Mouse (Mus musculus): ENCODE measurements around the gene Tnrc18. TPM values are rescaled to one million over a fixed set of nuclear protein-coding genes. Genes with fewer than 3 reads are reported as not detected.

Tnrc18 gene
- total and polyA plus RNA-seq, 2 experiments, result 4.0 to 17.8 TPM

DNA sequence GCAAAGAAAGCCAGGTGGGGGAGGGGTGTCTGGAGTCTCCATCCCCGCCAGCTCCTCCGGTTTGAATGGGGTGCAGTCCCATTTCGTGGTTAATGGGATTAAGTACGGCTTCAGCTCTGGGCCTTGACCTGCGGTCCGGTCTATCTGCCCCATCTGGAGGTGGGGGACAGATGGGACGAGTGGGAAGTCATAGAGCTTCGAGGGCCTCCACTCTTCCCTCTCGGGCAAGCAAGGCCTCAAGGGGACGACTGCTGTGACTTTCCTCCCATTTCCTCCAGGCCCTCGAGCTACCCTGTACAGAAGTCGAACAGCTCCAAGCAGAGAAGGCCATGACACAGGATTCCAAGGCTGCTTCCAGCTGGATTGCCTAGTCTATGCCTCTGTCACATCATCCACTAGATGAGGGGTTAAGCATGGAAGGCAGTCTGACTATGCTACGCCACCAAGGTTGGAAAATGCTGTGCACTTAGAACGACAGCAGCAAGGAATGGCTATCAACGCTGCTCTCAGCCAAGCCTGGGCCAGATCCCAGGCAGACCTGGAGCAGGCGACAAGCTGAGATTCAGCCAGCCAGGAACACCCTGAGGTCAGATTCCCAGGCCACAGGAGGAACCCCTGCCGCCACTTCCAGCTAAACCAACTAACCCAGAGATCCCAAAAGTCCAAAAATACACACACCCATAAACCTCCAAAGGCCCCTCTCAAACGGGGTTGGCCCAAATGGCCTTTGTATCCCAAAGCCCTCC is 4.3 kb downstream of the Tnrc18 start:
- Histone ChIP-seq H3K27ac (replicated peaks; ENCODE audit: insufficient read depth, low read depth, low read length) (peak overlapping the region; percentile 69), H3K36me3 (ENCODE audit: control insufficient read depth, insufficient read depth, low read length) (no peaks in the 10 kb centered on the region), H3K79me2 (ENCODE audit: control insufficient read depth, insufficient read depth, low read length) (peaks cover 44% of the 10 kb centered on the region), H3K4me1 (ENCODE audit: control insufficient read depth, insufficient read depth, low read length) (peaks cover 15% of the 10 kb centered on the region), H3K9ac (ENCODE audit: low read depth, low read length) (peak overlapping the region; percentile 94), H3K27me3 (ENCODE audit: control insufficient read depth, insufficient read depth, low read length) (no peaks in the 10 kb centered on the region), H3K4me3 (ENCODE audit: insufficient read depth, low read depth, low read length) (peak overlapping the region; percentile 94; the same call in 1 of the 2 replicates)
- WGBS, result 14% methylated on average over 18 of the region's 18 CpGs
- DNase-seq (ENCODE audit: extremely low read depth, low read depth, low spot score), result peak; percentile 78
- TF ChIP-seq CTCF (IDR thresholded peaks at IDR 0.05; ENCODE audit: low read depth, low read length) (no peak), POLR2A (IDR thresholded peaks at IDR 0.05; ENCODE audit: extremely low read depth, insufficient read depth, low read length) (no peak)

DNA sequence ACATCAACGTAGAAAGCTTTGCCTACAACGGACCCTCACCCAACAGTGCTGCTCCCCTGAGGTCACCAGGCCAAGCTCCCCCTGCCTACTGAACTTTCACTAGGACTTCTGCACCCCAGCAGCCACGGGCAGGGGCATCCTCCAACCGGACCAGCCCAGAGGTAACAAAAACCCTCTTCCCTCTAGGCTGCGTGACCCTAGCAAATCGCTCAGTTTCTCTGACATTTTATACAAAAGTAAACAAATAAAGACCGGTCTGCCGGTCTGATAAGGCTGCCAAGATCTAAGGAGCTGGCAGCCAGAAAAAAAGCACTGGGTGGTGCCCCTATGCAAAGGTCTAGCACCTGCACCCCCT is 4.9 kb downstream of the Tnrc18 start:
- 28% methylated on average over 8 of the region's 8 CpGs for WGBS
- H3K79me2 ChIP-seq (ENCODE audit: control insufficient read depth, insufficient read depth, low read length), result peaks cover 46% of the 10 kb centered on the region
- no peaks in the 10 kb centered on the region for H3K36me3 ChIP-seq (ENCODE audit: control insufficient read depth, insufficient read depth, low read length)
- no peak overlapping the region for H3K4me3 ChIP-seq (ENCODE audit: insufficient read depth, low read depth, low read length)
- peak; percentile 34 for DNase-seq (ENCODE audit: extremely low read depth, low read depth, low spot score)
- no peak overlapping the region for H3K27ac ChIP-seq (replicated peaks; ENCODE audit: insufficient read depth, low read depth, low read length)
- peaks cover 15% of the 10 kb centered on the region for H3K4me1 ChIP-seq (ENCODE audit: control insufficient read depth, insufficient read depth, low read length)
- no peak for TF ChIP-seq POLR2A (IDR thresholded peaks at IDR 0.05; ENCODE audit: extremely low read depth, insufficient read depth, low read length)
- TF ChIP-seq CTCF (IDR thresholded peaks at IDR 0.05; ENCODE audit: low read depth, low read length), result no peak
- no peaks in the 10 kb centered on the region for H3K27me3 ChIP-seq (ENCODE audit: control insufficient read depth, insufficient read depth, low read length)
- H3K9ac ChIP-seq (ENCODE audit: low read depth, low read length), result peak overlapping the region; percentile 94; the same call in 1 of the 2 replicates

DNA sequence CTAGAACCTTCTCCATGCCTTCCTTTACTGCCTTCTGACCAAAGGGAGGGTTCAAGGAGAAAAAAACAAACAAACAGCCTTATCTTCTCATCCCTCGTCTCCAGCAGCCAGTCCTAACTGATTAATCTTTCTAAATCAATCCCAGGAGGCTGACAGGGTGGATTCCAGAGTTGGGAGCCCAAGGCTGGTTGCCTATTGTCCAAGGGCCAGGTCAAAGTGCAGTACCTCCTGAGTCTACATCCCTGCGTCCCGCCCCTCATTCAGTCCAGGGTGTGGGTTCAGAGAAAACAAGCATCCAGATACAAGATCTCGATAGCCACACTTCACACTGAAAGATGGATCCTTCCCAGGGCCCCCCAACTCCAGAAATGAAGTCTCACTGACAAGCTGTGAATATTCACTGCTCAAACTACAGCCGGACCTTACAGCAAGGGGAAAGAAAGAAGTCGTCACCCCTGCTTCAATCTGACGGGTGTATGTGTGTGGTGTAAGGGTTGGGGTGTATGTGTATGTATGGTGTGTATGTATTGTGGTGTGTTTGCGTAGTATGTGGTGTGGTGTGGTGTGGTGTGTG is 5.5 kb downstream of the Tnrc18 start:
- peak; percentile 54 for DNase-seq (ENCODE audit: extremely low read depth, low read depth, low spot score)

DNA sequence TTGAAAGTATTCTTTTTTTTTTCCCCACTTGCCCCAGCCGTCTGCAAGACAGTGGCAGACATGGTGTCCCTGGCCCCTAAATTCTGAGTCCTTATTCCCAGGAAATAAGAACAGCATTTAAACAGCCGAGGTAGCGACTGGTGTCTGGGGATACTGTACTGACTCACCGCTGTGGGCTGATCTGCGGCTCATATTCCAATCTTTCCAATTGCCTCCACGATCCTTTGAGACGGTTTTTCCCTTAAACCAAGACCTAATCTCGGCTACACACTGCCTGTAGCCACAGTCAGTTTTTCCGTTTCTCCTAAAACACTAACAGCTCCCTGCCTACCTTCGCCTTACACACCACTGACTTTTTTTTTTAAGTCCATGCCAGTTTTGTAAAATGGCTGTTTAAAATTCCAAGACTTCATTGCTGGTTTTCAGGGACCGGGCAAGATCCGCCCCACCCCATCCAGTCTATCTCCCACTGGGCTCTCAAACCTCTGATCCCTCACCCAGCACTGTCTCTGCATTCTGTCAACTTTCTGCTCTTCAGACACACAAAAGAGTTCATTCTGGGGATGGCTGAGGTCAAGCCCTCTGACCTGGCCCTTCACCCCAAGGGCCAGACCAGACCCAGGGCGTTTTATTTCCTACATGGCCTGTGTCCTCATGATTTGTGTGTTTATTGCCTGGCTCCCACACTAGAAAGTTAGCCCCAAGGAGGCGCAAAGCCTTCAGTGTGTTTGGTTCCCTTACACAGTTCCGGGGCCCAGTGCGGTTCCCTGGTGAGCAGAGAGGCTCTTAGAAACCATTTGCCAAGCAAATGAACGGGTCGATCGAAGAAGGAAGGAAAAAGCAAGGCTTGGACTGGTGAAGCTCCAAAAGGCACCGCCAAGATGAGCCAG is 6.5 kb downstream of the Tnrc18 start:
- peaks cover 2% of the 10 kb centered on the region; the same call in 1 of the 2 replicates for H3K36me3 ChIP-seq (ENCODE audit: control insufficient read depth, insufficient read depth, low read length)
- peaks cover 52% of the 10 kb centered on the region for H3K79me2 ChIP-seq (ENCODE audit: control insufficient read depth, insufficient read depth, low read length)
- no peak overlapping the region for H3K9ac ChIP-seq (ENCODE audit: low read depth, low read length)
- DNase-seq (ENCODE audit: extremely low read depth, low read depth, low spot score), result peak; percentile 47
- H3K4me1 ChIP-seq (ENCODE audit: control insufficient read depth, insufficient read depth, low read length), result peaks cover 15% of the 10 kb centered on the region
- no peaks in the 10 kb centered on the region for H3K27me3 ChIP-seq (ENCODE audit: control insufficient read depth, insufficient read depth, low read length)
- WGBS, result 71% methylated on average over 20 of the region's 20 CpGs
- H3K27ac ChIP-seq (replicated peaks; ENCODE audit: insufficient read depth, low read depth, low read length), result no peak overlapping the region
- no peak overlapping the region for H3K4me3 ChIP-seq (ENCODE audit: insufficient read depth, low read depth, low read length)
- TF ChIP-seq CTCF (IDR thresholded peaks at IDR 0.05; ENCODE audit: low read depth, low read length), result no peak
- no peak for TF ChIP-seq POLR2A (IDR thresholded peaks at IDR 0.05; ENCODE audit: extremely low read depth, insufficient read depth, low read length)

More for the DNA sequence above, 5.5 kb downstream of the Tnrc18 start:
- H3K9ac ChIP-seq (ENCODE audit: low read depth, low read length), result no peak overlapping the region
- no peaks in the 10 kb centered on the region; the same call in 1 of the 2 replicates for H3K36me3 ChIP-seq (ENCODE audit: control insufficient read depth, insufficient read depth, low read length)
- no peak overlapping the region for H3K4me3 ChIP-seq (ENCODE audit: insufficient read depth, low read depth, low read length)
- TF ChIP-seq POLR2A (IDR thresholded peaks at IDR 0.05; ENCODE audit: extremely low read depth, insufficient read depth, low read length) (no peak), CTCF (IDR thresholded peaks at IDR 0.05; ENCODE audit: low read depth, low read length) (no peak)
- H3K27me3 ChIP-seq (ENCODE audit: control insufficient read depth, insufficient read depth, low read length), result no peaks in the 10 kb centered on the region
- no peak overlapping the region for H3K27ac ChIP-seq (replicated peaks; ENCODE audit: insufficient read depth, low read depth, low read length)
- 52% methylated on average over 8 of the region's 8 CpGs for WGBS
- peaks cover 15% of the 10 kb centered on the region for H3K4me1 ChIP-seq (ENCODE audit: control insufficient read depth, insufficient read depth, low read length)
- H3K79me2 ChIP-seq (ENCODE audit: control insufficient read depth, insufficient read depth, low read length), result peaks cover 48% of the 10 kb centered on the region

DNA sequence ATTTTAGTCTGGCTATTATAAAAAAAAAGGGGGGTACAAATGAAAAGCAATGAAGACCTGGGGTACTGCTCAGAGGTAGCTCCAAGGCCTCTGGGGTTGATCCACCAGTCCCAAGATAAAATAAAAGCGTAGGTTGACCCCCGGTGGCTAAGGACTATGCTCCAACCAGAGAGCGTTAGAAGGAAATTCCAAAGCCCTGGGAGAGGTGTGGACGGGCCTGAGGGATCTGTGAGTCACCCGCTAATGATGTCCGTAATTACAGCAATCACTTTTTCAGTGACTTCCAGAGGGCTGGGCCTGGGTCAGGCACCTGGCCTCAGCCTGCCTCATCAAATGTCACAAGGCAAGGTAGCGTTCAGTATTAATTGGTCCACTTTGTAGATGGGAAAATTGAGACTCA is 9.8 kb downstream of the Tnrc18 start:
- Histone ChIP-seq H3K79me2 (ENCODE audit: control insufficient read depth, insufficient read depth, low read length) (peaks cover 50% of the 10 kb centered on the region), H3K4me3 (ENCODE audit: insufficient read depth, low read depth, low read length) (no peak overlapping the region), H3K27me3 (ENCODE audit: control insufficient read depth, insufficient read depth, low read length) (no peaks in the 10 kb centered on the region), H3K36me3 (ENCODE audit: control insufficient read depth, insufficient read depth, low read length) (peaks cover 2% of the 10 kb centered on the region; the same call in 1 of the 2 replicates), H3K9ac (ENCODE audit: low read depth, low read length) (no peak overlapping the region), H3K4me1 (ENCODE audit: control insufficient read depth, insufficient read depth, low read length) (peaks cover 11% of the 10 kb centered on the region), H3K27ac (replicated peaks; ENCODE audit: insufficient read depth, low read depth, low read length) (no peak overlapping the region)
- 89% methylated on average over 7 of the region's 7 CpGs for WGBS
- DNase-seq (ENCODE audit: extremely low read depth, low read depth, low spot score), result no peak
- no peak for TF ChIP-seq POLR2A (IDR thresholded peaks at IDR 0.05; ENCODE audit: extremely low read depth, insufficient read depth, low read length)
- no peak for TF ChIP-seq CTCF (IDR thresholded peaks at IDR 0.05; ENCODE audit: low read depth, low read length)
